Mouse (Mus musculus) embryonic facial prominence, embryonic 14.5 days (tissue): ENCODE results near the gene Slc35e1. TPM values are rescaled to one million over a fixed set of nuclear protein-coding genes. Genes with fewer than 3 reads are reported as not detected.

Experiments
- ATAC-seq: fragments of 200-750 bp; cut with Nextera tagmentation; 2 replicates; pipeline ENCODE4 v1.8.0; 2017; ENCODE audit warnings: low read depth, moderate number of reproducible peaks, moderate TSS enrichment
- DNase-seq: peaks from one replicate; pipeline ENCODE4 v3.0.0-alpha.2; 2015; ENCODE audit warnings: low spot score
- H3K27ac ChIP-seq: fragments of 300-500 bp; sonication (generic); replicated peaks from 2 replicates; pipeline ENCODE4 v1.5.1; 2014; ENCODE audit warnings: low read depth, mild to moderate bottlenecking, low read length, moderate library complexity
- H3K27me3 ChIP-seq: fragments of 300-500 bp; sonication (generic); replicated peaks from 2 replicates; pipeline ENCODE4 v1.6.1; 2014; ENCODE audit warnings: low read length; ENCODE audit not compliant: control insufficient read depth, insufficient read depth
- H3K36me3 ChIP-seq: fragments of 300-500 bp; sonication (generic); 2 replicates; pipeline ENCODE4 v1.6.1; 2014; ENCODE audit warnings: low read length, mixed read lengths; ENCODE audit not compliant: control insufficient read depth, insufficient read depth
- H3K4me1 ChIP-seq: fragments of 300-500 bp; sonication (generic); 2 replicates; pipeline ENCODE4 v1.6.1; 2014; ENCODE audit warnings: antibody characterized with exemption, low read length; ENCODE audit not compliant: control insufficient read depth, insufficient read depth
- H3K4me2 ChIP-seq: fragments of 300-500 bp; sonication (generic); 2 replicates; pipeline ENCODE4 v1.6.1; 2014; ENCODE audit warnings: low read depth, mild to moderate bottlenecking, low read length, moderate library complexity, mixed read lengths
- H3K4me3 ChIP-seq: fragments of 300-500 bp; sonication (generic); 2 replicates; pipeline ENCODE4 v1.5.1; 2014; ENCODE audit warnings: low read depth, mild to moderate bottlenecking, low read length
- H3K9ac ChIP-seq: fragments of 300-500 bp; sonication (generic); 2 replicates; pipeline ENCODE4 v1.6.1; 2014; ENCODE audit warnings: low read depth, mild to moderate bottlenecking, low read length, moderate library complexity, mixed read lengths
- H3K9me3 ChIP-seq: fragments of 300-500 bp; sonication (generic); 2 replicates; pipeline ENCODE4 v1.6.1; 2016; ENCODE audit warnings: low read length; ENCODE audit not compliant: control insufficient read depth
- WGBS: fragments of 180-500 bp; shearing (Covaris S2); extraction: QIAGEN DNeasy Blood & Tissue Kit; methylation state at CpG from one replicate; pipeline ENCODE4 v1.1.7; 2014; 5-methylcytosine and 5-hydroxymethylcytosine counted together
- polyA plus RNA-seq: library from polyadenylated mRNA; unstranded; fragments of >200 nt; fragmentation: Nextera tagmentation; extraction: Ambion mirVana; gene quantifications from 2 replicates; pipeline ENCODE4 v1.2.1, GENCODE M21; 2014

Slc35e1 gene
- polyA plus RNA-seq, 1 experiment from 2014 or later: 15.4 TPM

- Histone ChIP-seq H3K36me3 (no peaks in the 10 kb centered on the region), H3K9me3 (no peaks in the 10 kb centered on the region), H3K4me2 (no peak overlapping the region), H3K9ac (no peak overlapping the region), H3K4me1 (0 out of 2 replicates have a peak, but pooled peaks cover 4% of the 10 kb centered on the region), H3K27me3 (no peaks in the 10 kb centered on the region), H3K4me3 (no peak overlapping the region), H3K27ac (no peak overlapping the region)
- no peak for ATAC-seq
- WGBS: 67% methylated on average over 1 of the region's 1 CpGs
- no peak for DNase-seq
Measured at GRCm38 (mm10) chr8:72507505-72507904, 15.1 kb upstream of the Slc35e1 start.

GRCm38 (mm10) chr8:72504637-72505314 is 12.4 kb upstream of the Slc35e1 start:
- no peak overlapping the region for H3K4me2 ChIP-seq
- no peak overlapping the region for H3K27ac ChIP-seq
- DNase-seq: no peak
- no peaks in the 10 kb centered on the region for H3K4me1 ChIP-seq
- no peak overlapping the region for H3K9ac ChIP-seq
- ATAC-seq: no peak
- no peaks in the 10 kb centered on the region for H3K36me3 ChIP-seq
- no peaks in the 10 kb centered on the region for H3K9me3 ChIP-seq
- H3K4me3 ChIP-seq: no peak overlapping the region
- no peaks in the 10 kb centered on the region for H3K27me3 ChIP-seq

- no peak for DNase-seq
- H3K9me3 ChIP-seq: no peaks in the 10 kb centered on the region
- H3K4me1 ChIP-seq: no peaks in the 10 kb centered on the region
- no peaks in the 10 kb centered on the region for H3K27me3 ChIP-seq
- no peak overlapping the region for H3K27ac ChIP-seq
- H3K4me2 ChIP-seq: no peak overlapping the region
- no peak overlapping the region for H3K4me3 ChIP-seq
- H3K9ac ChIP-seq: no peak overlapping the region
- peak; percentile 61; the same call in 1 of the 2 replicates for ATAC-seq
- no peaks in the 10 kb centered on the region for H3K36me3 ChIP-seq
Measured at GRCm38 (mm10) chr8:72504137-72504536, 11.7 kb upstream of the Slc35e1 start.

- Histone ChIP-seq H3K36me3 (peaks cover 14% of the 10 kb centered on the region), H3K27me3 (no peaks in the 10 kb centered on the region), H3K4me2 (no peak overlapping the region), H3K4me1 (no peaks in the 10 kb centered on the region), H3K27ac (no peak overlapping the region), H3K4me3 (no peak overlapping the region), H3K9ac (no peak overlapping the region), H3K9me3 (no peaks in the 10 kb centered on the region)
- 89% methylated on average over 1 of the region's 1 CpGs for WGBS
- DNase-seq (no peak), ATAC-seq (no peak)
Measured at GRCm38 (mm10) chr8:72500521-72500931, 8.1 kb upstream of the Slc35e1 start.

- H3K9me3 ChIP-seq: no peaks in the 10 kb centered on the region
- H3K27ac ChIP-seq: no peak overlapping the region
- 94% methylated on average over 2 of the region's 2 CpGs for WGBS
- no peak overlapping the region for H3K4me2 ChIP-seq
- DNase-seq (no peak), ATAC-seq (no peak)
- no peak overlapping the region for H3K4me3 ChIP-seq
- no peaks in the 10 kb centered on the region for H3K4me1 ChIP-seq
- no peak overlapping the region for H3K9ac ChIP-seq
- H3K27me3 ChIP-seq: no peaks in the 10 kb centered on the region
- peaks cover 23% of the 10 kb centered on the region for H3K36me3 ChIP-seq
Measured at GRCm38 (mm10) chr8:72499521-72500284, 7.3 kb upstream of the Slc35e1 start.

GRCm38 (mm10) chr8:72498527-72498926 is 6.1 kb upstream of the Slc35e1 start:
- 84% methylated on average over 4 of the region's 4 CpGs for WGBS
- Histone ChIP-seq H3K4me3 (no peak overlapping the region), H3K27ac (no peak overlapping the region), H3K4me2 (no peak overlapping the region), H3K9me3 (no peaks in the 10 kb centered on the region), H3K4me1 (no peaks in the 10 kb centered on the region), H3K9ac (no peak overlapping the region), H3K27me3 (no peaks in the 10 kb centered on the region), H3K36me3 (peaks cover 25% of the 10 kb centered on the region)
- no peak for ATAC-seq
- no peak for DNase-seq

GRCm38 (mm10) chr8:72497911-72498310 is 5.5 kb upstream of the Slc35e1 start:
- H3K4me3 ChIP-seq: no peak overlapping the region
- 81% methylated on average over 1 of the region's 1 CpGs for WGBS
- H3K4me1 ChIP-seq: no peaks in the 10 kb centered on the region
- no peak for DNase-seq
- H3K9me3 ChIP-seq: no peaks in the 10 kb centered on the region
- no peak overlapping the region for H3K27ac ChIP-seq
- H3K27me3 ChIP-seq: no peaks in the 10 kb centered on the region
- H3K36me3 ChIP-seq: peaks cover 25% of the 10 kb centered on the region
- H3K9ac ChIP-seq: no peak overlapping the region
- ATAC-seq: no peak
- no peak overlapping the region for H3K4me2 ChIP-seq

GRCm38 (mm10) chr8:72496217-72496616 is 3.8 kb upstream of the Slc35e1 start:
- 92% methylated on average over 18 of the region's 19 CpGs for WGBS
- Histone ChIP-seq H3K27me3 (no peaks in the 10 kb centered on the region), H3K4me2 (no peak overlapping the region), H3K9ac (no peak overlapping the region), H3K36me3 (peaks cover 25% of the 10 kb centered on the region), H3K4me3 (no peak overlapping the region), H3K4me1 (0 out of 2 replicates have a peak, but pooled peaks cover 3% of the 10 kb centered on the region), H3K9me3 (no peaks in the 10 kb centered on the region), H3K27ac (no peak overlapping the region)
- no peak for DNase-seq
- ATAC-seq: no peak
